Mouse (Mus musculus) splenic B cell, adult 2 months (primary cell): ENCODE measurements around the gene Dnajb8.

Experiments used
- DNase-seq: peaks from one replicate; pipeline ENCODE4 v3.0.0-alpha.2; 2011; ENCODE audit warnings: low read depth, low spot score
- H3K27me3 ChIP-seq: 2 replicates; pipeline ENCODE4 v1.6.1; 2012; ENCODE audit warnings: mild to moderate bottlenecking, low read length, moderate library complexity, mixed read lengths; ENCODE audit not compliant: control insufficient read depth, poor library complexity, insufficient read depth, severe bottlenecking
- H3K36me3 ChIP-seq: 2 replicates; pipeline ENCODE4 v1.6.1; 2012; ENCODE audit warnings: mild to moderate bottlenecking, low read length, moderate library complexity, mixed read lengths; ENCODE audit not compliant: control insufficient read depth, poor library complexity, insufficient read depth, severe bottlenecking

Dnajb8 gene

GRCm38 (mm10) chr6:88221968-88222367 lies at the start of gene Dnajb8:
Dnajb8 (plus strand) TSS chr6:88222268.
- H3K36me3 ChIP-seq, result no peaks in the 10 kb centered on the region
- no peak for DNase-seq
- no peaks in the 10 kb centered on the region for H3K27me3 ChIP-seq

- no peaks in the 10 kb centered on the region for H3K27me3 ChIP-seq
- H3K36me3 ChIP-seq, result no peaks in the 10 kb centered on the region
- no peak for DNase-seq
Observed at GRCm38 (mm10) chr6:88174191-88174590, 47.9 kb upstream of the Dnajb8 start.

- H3K27me3 ChIP-seq, result no peaks in the 10 kb centered on the region
- no peak for DNase-seq
- H3K36me3 ChIP-seq, result no peaks in the 10 kb centered on the region
Observed at GRCm38 (mm10) chr6:88174676-88175075, 47.4 kb upstream of the Dnajb8 start.

GRCm38 (mm10) chr6:88184671-88185070 lies 37.4 kb upstream of the Dnajb8 start:
- no peaks in the 10 kb centered on the region for H3K36me3 ChIP-seq

GRCm38 (mm10) chr6:88188148-88188547 lies 33.9 kb upstream of the Dnajb8 start:
- Histone ChIP-seq H3K36me3 (no peaks in the 10 kb centered on the region), H3K27me3 (no peaks in the 10 kb centered on the region)
- no peak for DNase-seq

More at GRCm38 (mm10) chr6:88184671-88185070, 37.4 kb upstream of the Dnajb8 start:
- H3K27me3 ChIP-seq, result no peaks in the 10 kb centered on the region
- DNase-seq, result no peak

- H3K27me3 ChIP-seq, result no peaks in the 10 kb centered on the region
- peak; percentile 57 for DNase-seq
- no peaks in the 10 kb centered on the region for H3K36me3 ChIP-seq
Observed at GRCm38 (mm10) chr6:88189312-88190042, 32.6 kb upstream of the Dnajb8 start.

GRCm38 (mm10) chr6:88190043-88190309 lies 32.1 kb upstream of the Dnajb8 start:
- DNase-seq, result no peak
- Histone ChIP-seq H3K27me3 (no peaks in the 10 kb centered on the region), H3K36me3 (no peaks in the 10 kb centered on the region)

GRCm38 (mm10) chr6:88190310-88191023 lies 31.6 kb upstream of the Dnajb8 start:
- Histone ChIP-seq H3K27me3 (no peaks in the 10 kb centered on the region), H3K36me3 (no peaks in the 10 kb centered on the region)
- DNase-seq, result no peak

- H3K27me3 ChIP-seq, result no peaks in the 10 kb centered on the region; the same call in 1 of the 2 replicates
- DNase-seq, result no peak
- no peaks in the 10 kb centered on the region for H3K36me3 ChIP-seq
Observed at GRCm38 (mm10) chr6:88191024-88191365, 31.1 kb upstream of the Dnajb8 start.

- Histone ChIP-seq H3K36me3 (no peaks in the 10 kb centered on the region), H3K27me3 (no peaks in the 10 kb centered on the region; the same call in 1 of the 2 replicates)
- no peak for DNase-seq
Observed at GRCm38 (mm10) chr6:88191411-88192070, 30.5 kb upstream of the Dnajb8 start.

GRCm38 (mm10) chr6:88192756-88193155 lies 29.3 kb upstream of the Dnajb8 start:
- Histone ChIP-seq H3K36me3 (no peaks in the 10 kb centered on the region), H3K27me3 (no peaks in the 10 kb centered on the region; the same call in 1 of the 2 replicates)
- DNase-seq, result no peak

GRCm38 (mm10) chr6:88193433-88194052 lies 28.5 kb upstream of the Dnajb8 start, which contains the start of gene Gata2:
Gata2 (plus strand) TSS chr6:88193891.
- H3K36me3 ChIP-seq, result no peaks in the 10 kb centered on the region
- DNase-seq, result no peak

GRCm38 (mm10) chr6:88194053-88194977 lies 27.8 kb upstream of the Dnajb8 start:
- DNase-seq, result no peak
- Histone ChIP-seq H3K27me3 (no peaks in the 10 kb centered on the region; the same call in 1 of the 2 replicates), H3K36me3 (no peaks in the 10 kb centered on the region)

More at GRCm38 (mm10) chr6:88193433-88194052, 28.5 kb upstream of the Dnajb8 start, which contains the start of gene Gata2:
- no peaks in the 10 kb centered on the region; the same call in 1 of the 2 replicates for H3K27me3 ChIP-seq

GRCm38 (mm10) chr6:88194978-88195325 lies 27.1 kb upstream of the Dnajb8 start:
- no peaks in the 10 kb centered on the region for H3K36me3 ChIP-seq

More at GRCm38 (mm10) chr6:88194978-88195325, 27.1 kb upstream of the Dnajb8 start:
- no peaks in the 10 kb centered on the region; the same call in 1 of the 2 replicates for H3K27me3 ChIP-seq
- DNase-seq, result no peak
